Mouse (Mus musculus) forebrain, embryonic 16.5 days (tissue): ENCODE measurements around the gene Smyd3. TPM values are rescaled to one million over a fixed set of nuclear protein-coding genes. Genes with fewer than 3 reads are reported as not detected.
A peak's percentile ranks its signal among the peaks of the same experiment; 100 is the strongest.

Experiments used
- ATAC-seq: fragments of 200-750 bp; cut with Nextera tagmentation; 2 replicates; pipeline ENCODE4 v1.8.0; 2017; ENCODE audit warnings: mild to moderate bottlenecking, moderate library complexity
- H3K27ac ChIP-seq: fragments of 300-500 bp; sonication (generic); 2 replicates; pipeline ENCODE4 v1.5.1; 2014; ENCODE audit warnings: low read length, control low read depth
- H3K27me3 ChIP-seq: fragments of 300-500 bp; sonication (generic); replicated peaks from 2 replicates; pipeline ENCODE4 v1.6.1; 2014; ENCODE audit warnings: low read length; ENCODE audit not compliant: control insufficient read depth, insufficient read depth
- H3K36me3 ChIP-seq: fragments of 300-500 bp; sonication (generic); 2 replicates; pipeline ENCODE4 v1.6.1; 2014; ENCODE audit not compliant: control insufficient read depth, insufficient read depth
- H3K4me1 ChIP-seq: fragments of 300-500 bp; sonication (generic); replicated peaks from 2 replicates; pipeline ENCODE4 v1.6.1; 2014; ENCODE audit warnings: low read length; ENCODE audit not compliant: control insufficient read depth, insufficient read depth
- H3K4me2 ChIP-seq: fragments of 300-500 bp; sonication (generic); 2 replicates; pipeline ENCODE4 v1.6.1; 2014; ENCODE audit warnings: mild to moderate bottlenecking, low read length, control low read depth
- H3K4me3 ChIP-seq: fragments of 300-500 bp; sonication (generic); replicated peaks from 2 replicates; pipeline ENCODE4 v1.5.1; 2014; ENCODE audit warnings: mild to moderate bottlenecking, low read length, control low read depth
- H3K9ac ChIP-seq: fragments of 300-500 bp; sonication (generic); replicated peaks from 2 replicates; pipeline ENCODE4 v1.6.1; 2014; ENCODE audit warnings: low read depth, low read length, control low read depth
- H3K9me3 ChIP-seq: fragments of 300-500 bp; sonication (generic); 2 replicates; pipeline ENCODE4 v1.6.1; 2016; ENCODE audit warnings: low read length; ENCODE audit not compliant: control insufficient read depth
- WGBS: fragments of 180-500 bp; shearing (Covaris S2); extraction: QIAGEN DNeasy Blood & Tissue Kit; methylation state at CpG from one replicate; pipeline ENCODE4 v1.1.7; 2014; 5-methylcytosine and 5-hydroxymethylcytosine counted together
- polyA plus RNA-seq: library from polyadenylated mRNA; unstranded; fragments of >200 nt; fragmentation: Nextera tagmentation; extraction: Ambion mirVana; gene quantifications from 2 replicates; pipeline ENCODE4 v1.2.1, GENCODE M21; 2015

The Smyd3 gene
- polyA plus RNA-seq, 1 experiment from 2014 or later, result 29.4 TPM

GRCm38 (mm10) chr1:178933953-178934637 lies 583.7 kb downstream of the Smyd3 start:
- Histone ChIP-seq H3K4me2 (no peak overlapping the region), H3K27ac (no peak overlapping the region), H3K4me3 (no peak overlapping the region), H3K4me1 (no peaks in the 10 kb centered on the region), H3K9me3 (no peaks in the 10 kb centered on the region), H3K36me3 (no peaks in the 10 kb centered on the region), H3K9ac (no peak overlapping the region), H3K27me3 (no peaks in the 10 kb centered on the region)
- ATAC-seq, result no peak
- whole genome bisulfite sequencing, result 68% methylated on average over 6 of the region's 6 CpGs

DNA sequence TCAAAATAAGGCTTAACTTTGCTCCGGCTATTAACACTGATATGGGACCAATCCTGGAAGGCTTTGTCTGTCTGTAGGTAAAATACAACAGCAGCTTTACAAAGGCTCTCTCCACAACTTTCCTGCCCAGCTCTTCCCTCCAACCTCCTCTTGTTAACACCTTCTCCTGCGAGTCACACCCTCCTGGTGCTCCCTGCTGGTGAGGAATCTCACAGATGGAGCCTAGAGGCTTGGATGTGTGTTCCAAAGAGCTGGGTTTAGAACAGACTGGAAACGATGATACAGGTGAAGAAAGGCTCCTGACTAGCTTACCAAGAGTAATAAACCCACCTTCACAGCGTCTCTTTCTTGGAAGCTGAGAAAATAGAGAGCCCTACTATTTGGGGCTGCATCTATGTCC lies 588.3 kb downstream of the Smyd3 start:
- no peaks in the 10 kb centered on the region for H3K9me3 ChIP-seq
- 77% methylated on average over 4 of the region's 4 CpGs for WGBS
- H3K4me3 ChIP-seq, result no peak overlapping the region
- H3K36me3 ChIP-seq, result no peaks in the 10 kb centered on the region
- H3K9ac ChIP-seq, result no peak overlapping the region
- no peaks in the 10 kb centered on the region for H3K27me3 ChIP-seq
- no peak overlapping the region for H3K27ac ChIP-seq
- no peak overlapping the region for H3K4me2 ChIP-seq
- no peaks in the 10 kb centered on the region for H3K4me1 ChIP-seq
- ATAC-seq, result no peak

GRCm38 (mm10) chr1:178924492-178925183 lies 593.2 kb downstream of the Smyd3 start:
- no peaks in the 10 kb centered on the region for H3K4me1 ChIP-seq
- no peaks in the 10 kb centered on the region for H3K9me3 ChIP-seq
- H3K36me3 ChIP-seq, result no peaks in the 10 kb centered on the region
- no peak overlapping the region for H3K27ac ChIP-seq
- no peak overlapping the region for H3K4me2 ChIP-seq
- H3K27me3 ChIP-seq, result no peaks in the 10 kb centered on the region
- H3K9ac ChIP-seq, result no peak overlapping the region
- H3K4me3 ChIP-seq, result no peak overlapping the region
- WGBS, result 83% methylated on average over 8 of the region's 8 CpGs
- no peak for ATAC-seq

- Histone ChIP-seq H3K27ac (no peak overlapping the region), H3K4me3 (no peak overlapping the region), H3K27me3 (no peaks in the 10 kb centered on the region), H3K9ac (no peak overlapping the region), H3K9me3 (no peaks in the 10 kb centered on the region), H3K36me3 (no peaks in the 10 kb centered on the region), H3K4me1 (peaks cover 9% of the 10 kb centered on the region), H3K4me2 (no peak overlapping the region)
- ATAC-seq, result no peak
- WGBS, result 47% methylated on average over 31 of the region's 31 CpGs
These were observed 600.5 kb downstream of the Smyd3 start for GRCm38 (mm10) chr1:178917194-178917902.

- no peak overlapping the region for H3K27ac ChIP-seq
- WGBS, result 55% methylated on average over 12 of the region's 12 CpGs
- ATAC-seq, result no peak
- no peaks in the 10 kb centered on the region for H3K27me3 ChIP-seq
- H3K9me3 ChIP-seq, result no peaks in the 10 kb centered on the region
- no peak overlapping the region for H3K4me3 ChIP-seq
- no peak overlapping the region for H3K4me2 ChIP-seq
- peaks cover 9% of the 10 kb centered on the region for H3K4me1 ChIP-seq
- H3K9ac ChIP-seq, result no peak overlapping the region
- H3K36me3 ChIP-seq, result no peaks in the 10 kb centered on the region
These were observed 602.8 kb downstream of the Smyd3 start for GRCm38 (mm10) chr1:178915056-178915455.

DNA sequence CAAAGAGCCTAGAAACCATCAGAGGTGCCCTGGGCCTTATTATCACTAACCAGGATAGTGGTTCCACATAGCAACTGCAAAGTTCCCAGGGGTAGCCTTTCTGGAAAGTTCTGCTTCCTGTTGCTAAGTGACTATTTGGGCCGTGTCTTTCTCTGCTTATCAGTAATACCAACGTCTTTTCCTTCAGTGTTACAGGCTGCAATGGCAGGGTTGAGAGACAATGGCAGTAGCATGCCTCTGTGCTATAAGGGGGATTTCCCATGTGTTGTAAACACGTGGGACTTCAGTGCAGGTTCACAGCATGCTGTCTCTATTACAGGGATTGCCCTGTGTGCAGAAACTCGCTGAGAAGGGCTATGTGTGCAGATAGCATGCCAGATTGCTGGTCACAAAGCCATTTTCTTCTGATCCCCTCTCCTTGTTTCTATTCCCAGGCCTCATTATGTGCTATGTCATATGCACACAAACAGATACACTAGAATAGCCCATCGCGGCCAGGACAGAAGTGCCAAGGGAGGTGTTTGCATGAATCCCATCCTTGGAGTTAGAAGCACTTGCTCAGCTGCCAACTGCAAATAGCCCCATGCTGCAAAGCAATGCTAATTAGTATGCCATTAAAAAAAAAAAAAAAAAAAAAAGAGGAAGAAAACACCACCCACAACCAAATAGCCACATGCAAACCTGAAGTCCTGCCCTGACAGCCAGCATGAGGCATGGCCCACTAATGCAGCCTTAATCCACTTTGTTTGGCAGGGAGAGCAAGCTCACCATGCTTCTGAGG lies 604.7 kb downstream of the Smyd3 start:
- 32% methylated on average over 6 of the region's 6 CpGs for WGBS

DNA sequence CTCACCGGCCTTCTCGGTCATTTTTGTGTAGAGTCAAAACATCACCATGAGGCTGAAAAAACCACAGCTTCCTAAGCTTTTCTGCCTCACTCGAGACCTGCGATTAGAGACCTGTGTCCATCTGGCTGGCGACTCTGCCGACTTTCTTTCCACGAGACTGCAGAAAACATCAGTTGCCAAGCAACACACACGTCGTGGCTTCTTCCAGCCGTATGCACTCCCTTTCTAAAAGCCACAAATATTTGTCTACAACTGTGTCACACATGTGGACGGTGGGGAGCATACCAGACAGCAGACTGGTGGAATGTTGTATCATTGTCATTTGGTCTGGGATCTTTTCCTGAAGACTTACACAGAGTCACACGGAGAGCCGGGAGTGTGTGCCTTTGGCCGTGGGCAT lies 606.9 kb downstream of the Smyd3 start:
- WGBS, result 63% methylated on average over 14 of the region's 14 CpGs
- Histone ChIP-seq H3K36me3 (no peaks in the 10 kb centered on the region), H3K4me3 (no peak overlapping the region), H3K4me2 (no peak overlapping the region), H3K9me3 (no peaks in the 10 kb centered on the region), H3K9ac (no peak overlapping the region), H3K27me3 (no peaks in the 10 kb centered on the region), H3K27ac (no peak overlapping the region), H3K4me1 (peaks cover 9% of the 10 kb centered on the region)
- no peak for ATAC-seq

More for the DNA sequence above, 604.7 kb downstream of the Smyd3 start:
- Histone ChIP-seq H3K4me1 (peaks cover 9% of the 10 kb centered on the region), H3K27me3 (no peaks in the 10 kb centered on the region), H3K27ac (no peak overlapping the region), H3K36me3 (no peaks in the 10 kb centered on the region), H3K4me2 (no peak overlapping the region), H3K4me3 (no peak overlapping the region), H3K9ac (no peak overlapping the region), H3K9me3 (no peaks in the 10 kb centered on the region)
- ATAC-seq, result peak; percentile 39; the same call in 1 of the 2 replicates
